Comparison of ENCODE assay signal across 15 mouse cellular contexts in genomic region chr1:61912931-61913330, GRCm38 (mm10).
DNase-seq lines count a peak whose midpoint lies in the region; ATAC-seq and TF ChIP-seq lines count a peak whose summit lies in the region.
"Had no signal": no experiment of that assay in that cellular context is flagged by ENCODE, and none has a peak within 500 bp of the region (broad histone marks: within the 10 kb centered on the region; RNA-seq: fewer than 3 reads in every experiment).

No protein-coding gene starts in this region.

- no peak for DNase-seq in neural tube, embryonic 11.5 days (ENCODE audit: low spot score)
- DNase-seq in neural tube, embryonic 10.5 days (ENCODE audit: extremely low spot score, low spot score), result no peak
- DNase-seq in cerebellum, adult 2 months, result peak; percentile 73 to 88
- DNase-seq in forebrain, postnatal 0 days, result peak; percentile 51
- no peak for DNase-seq in left cerebral cortex, adult 9 months (ENCODE audit: low spot score in 2 of 2)
- DNase-seq in adrenal gland, postnatal 10 days, result no peak
- DNase-seq: gastrocnemius, postnatal 14 days; kidney, postnatal 36 days had no signal

- 36% methylated on average over 2 of the region's 2 CpGs for WGBS in neural tube, embryonic 11.5 days
- 11% methylated on average over 2 of the region's 2 CpGs for WGBS in cerebellum, adult 2 months
- WGBS in forebrain, postnatal 0 days, result 15% methylated on average over 2 of the region's 2 CpGs
- WGBS in neural tube, embryonic 14.5 days, result 21% methylated on average over 2 of the region's 2 CpGs

- no peaks in the 10 kb centered on the region for H3K27me3 ChIP-seq in neural tube, embryonic 11.5 days (ENCODE audit: control insufficient read depth, insufficient read depth, low read length)
- H3K27me3 ChIP-seq in cerebellum, adult 2 months (ENCODE audit: control insufficient read depth, insufficient read depth, low read length), result no peaks in the 10 kb centered on the region
- H3K27me3 ChIP-seq in forebrain, postnatal 0 days (ENCODE audit: insufficient read depth, low read length), result no peaks in the 10 kb centered on the region
- H3K27me3 ChIP-seq in neural tube, embryonic 14.5 days (ENCODE audit: control insufficient read depth, insufficient read depth, low read length), result no peaks in the 10 kb centered on the region
- H3K27me3 ChIP-seq: heart, embryonic 13.5 days; Patski had no signal

- no peak overlapping the region for H3K4me2 ChIP-seq in neural tube, embryonic 11.5 days (ENCODE audit: low read depth)
- no peak overlapping the region for H3K4me2 ChIP-seq in forebrain, postnatal 0 days (ENCODE audit: low read depth)
- no peak overlapping the region for H3K4me2 ChIP-seq in neural tube, embryonic 14.5 days (ENCODE audit: low read depth, low read length)
- H3K4me2 ChIP-seq: heart, embryonic 13.5 days had no signal

- no peak for ATAC-seq in neural tube, embryonic 11.5 days (ENCODE audit: insufficient read depth, low FRiP score, low TSS enrichment)
- ATAC-seq in forebrain, postnatal 0 days, result peak; percentile 61
- 0 out of 2 replicates have a peak, but pooled peaks have one; percentile 46 for ATAC-seq in neural tube, embryonic 14.5 days (ENCODE audit: low read depth)
- ATAC-seq in erythroblast, adult 5-6 weeks (replicated peaks; ENCODE audit: low FRiP score, poor library complexity, severe bottlenecking), result no peak
- ATAC-seq: CD4-positive, CD25-positive, alpha-beta regulatory T cell, adult 4 months; Patski had no signal

- no peak for TF ChIP-seq CTCF in cerebellum, adult 2 months (IDR thresholded peaks at IDR 0.05; ENCODE audit: borderline replicate concordance, insufficient read depth, low read depth, low read length)
- TF ChIP-seq CTCF in forebrain, postnatal 0 days (IDR thresholded peaks at IDR 0.05; ENCODE audit: low read depth), result no peak

- H3K9ac ChIP-seq in neural tube, embryonic 11.5 days (ENCODE audit: low read length), result no peak overlapping the region
- no peak overlapping the region for H3K9ac ChIP-seq in forebrain, postnatal 0 days
- no peak overlapping the region for H3K9ac ChIP-seq in neural tube, embryonic 14.5 days (replicated peaks; ENCODE audit: low read depth, low read length)
- H3K9ac ChIP-seq: heart, embryonic 13.5 days; liver, embryonic 14.5 days had no signal

- no peaks in the 10 kb centered on the region for H3K4me1 ChIP-seq in neural tube, embryonic 11.5 days (ENCODE audit: control insufficient read depth, insufficient read depth, low read length)
- H3K4me1 ChIP-seq in cerebellum, adult 2 months (ENCODE audit: control insufficient read depth, insufficient read depth, low read length), result peaks cover 5% of the 10 kb centered on the region; the same call in 1 of the 2 replicates
- no peaks in the 10 kb centered on the region for H3K4me1 ChIP-seq in forebrain, postnatal 0 days (ENCODE audit: insufficient read depth)
- 0 out of 2 replicates have a peak, but pooled peaks cover 2% of the 10 kb centered on the region for H3K4me1 ChIP-seq in neural tube, embryonic 14.5 days (ENCODE audit: control insufficient read depth, insufficient read depth, low read length)

- no peaks in the 10 kb centered on the region for H3K36me3 ChIP-seq in neural tube, embryonic 11.5 days (ENCODE audit: control insufficient read depth, insufficient read depth, low read length)
- H3K36me3 ChIP-seq in forebrain, postnatal 0 days (ENCODE audit: insufficient read depth), result no peaks in the 10 kb centered on the region
- no peaks in the 10 kb centered on the region for H3K36me3 ChIP-seq in neural tube, embryonic 14.5 days (ENCODE audit: control insufficient read depth, insufficient read depth, low read length)
- H3K36me3 ChIP-seq: heart, embryonic 13.5 days had no signal

- 0 out of 2 replicates have a peak overlapping the region, but pooled peaks have one; percentile 17 for H3K27ac ChIP-seq in neural tube, embryonic 11.5 days (ENCODE audit: low read depth, low read length)
- no peak overlapping the region for H3K27ac ChIP-seq in cerebellum, adult 2 months (ENCODE audit: insufficient read depth, low read length)
- H3K27ac ChIP-seq in forebrain, postnatal 0 days (ENCODE audit: low read depth, low read length), result no peak overlapping the region
- H3K27ac ChIP-seq in neural tube, embryonic 14.5 days (ENCODE audit: low read depth, low read length), result peak overlapping the region; percentile 31; the same call in 1 of the 2 replicates
- H3K27ac ChIP-seq: heart, embryonic 13.5 days; liver, embryonic 14.5 days; stomach, postnatal 0 days had no signal

- TF ChIP-seq POLR2A in cerebellum, adult 2 months (IDR thresholded peaks at IDR 0.05; ENCODE audit: borderline replicate concordance, insufficient read depth, low read length), result no peak

- no peak overlapping the region for H3K4me3 ChIP-seq in neural tube, embryonic 11.5 days (ENCODE audit: low read depth, low read length)
- H3K4me3 ChIP-seq in cerebellum, adult 2 months (replicated peaks; ENCODE audit: insufficient read depth, low read depth, low read length), result no peak overlapping the region
- no peak overlapping the region for H3K4me3 ChIP-seq in forebrain, postnatal 0 days (ENCODE audit: low read depth, low read length)
- no peak overlapping the region for H3K4me3 ChIP-seq in neural tube, embryonic 14.5 days (ENCODE audit: low read depth, low read length)
- H3K4me3 ChIP-seq: heart, embryonic 13.5 days had no signal

- no peaks in the 10 kb centered on the region for H3K9me3 ChIP-seq in neural tube, embryonic 11.5 days (ENCODE audit: control insufficient read depth, low read length)
- no peaks in the 10 kb centered on the region for H3K9me3 ChIP-seq in forebrain, postnatal 0 days (ENCODE audit: low read length)
- H3K9me3 ChIP-seq in neural tube, embryonic 14.5 days (ENCODE audit: control insufficient read depth, low read length), result no peaks in the 10 kb centered on the region
- H3K9me3 ChIP-seq: heart, embryonic 13.5 days had no signal

Comparison
In these comparisons a context has a peak if more than half of its experiments do, and no peak if none do; other contexts are left out.
1. ATAC-seq: peak in forebrain, postnatal 0 days (single experiment) and neural tube, embryonic 14.5 days (single experiment); none in neural tube, embryonic 11.5 days (single experiment) and erythroblast, adult 5-6 weeks (single experiment).
2. DNase-seq: peak in cerebellum, adult 2 months (2 of 2) and forebrain, postnatal 0 days (single experiment); none in neural tube, embryonic 11.5 days (single experiment), neural tube, embryonic 10.5 days (single experiment), left cerebral cortex, adult 9 months (0 of 2) and adrenal gland, postnatal 10 days (single experiment).
3. H3K27ac ChIP-seq: peak in neural tube, embryonic 11.5 days (single experiment) and neural tube, embryonic 14.5 days (single experiment); none in cerebellum, adult 2 months (single experiment) and forebrain, postnatal 0 days (single experiment).